Mouse (Mus musculus) forebrain, postnatal 0 days (tissue): ENCODE results near the gene Copa. TPM values are rescaled to one million over a fixed set of nuclear protein-coding genes. Genes with fewer than 3 reads are reported as not detected.

ENCODE experiments used
- ATAC-seq: fragments of 200-750 bp; cut with Nextera tagmentation; 2 replicates; pipeline ENCODE4 v1.8.0; 2017; ENCODE audit warnings: mild to moderate bottlenecking, moderate library complexity
- DNase-seq: peaks from one replicate; pipeline ENCODE4 v3.0.0-alpha.2; 2015
- H3K27ac ChIP-seq: fragments of 300-500 bp; sonication (generic); 2 replicates; pipeline ENCODE4 v1.5.1; 2014; ENCODE audit warnings: low read depth, mild to moderate bottlenecking, antibody characterized with exemption, low read length, moderate library complexity, mixed read lengths
- H3K27me3 ChIP-seq: fragments of 300-500 bp; sonication (generic); 2 replicates; pipeline ENCODE4 v1.6.1; 2014; ENCODE audit warnings: mild to moderate bottlenecking, low read length, mixed read lengths; ENCODE audit not compliant: insufficient read depth
- H3K36me3 ChIP-seq: fragments of 300-500 bp; sonication (generic); 2 replicates; pipeline ENCODE4 v1.6.1; 2014; ENCODE audit warnings: mild to moderate bottlenecking, moderate library complexity; ENCODE audit not compliant: insufficient read depth
- H3K4me1 ChIP-seq: fragments of 300-500 bp; sonication (generic); 2 replicates; pipeline ENCODE4 v1.6.1; 2014; ENCODE audit warnings: antibody characterized with exemption; ENCODE audit not compliant: insufficient read depth
- H3K4me2 ChIP-seq: fragments of 300-500 bp; sonication (generic); 2 replicates; pipeline ENCODE4 v1.6.1; 2014; ENCODE audit warnings: low read depth, mild to moderate bottlenecking, moderate library complexity
- H3K4me3 ChIP-seq: fragments of 300-500 bp; sonication (generic); 2 replicates; pipeline ENCODE4 v1.5.1; 2014; ENCODE audit warnings: low read depth, low read length, mixed read lengths
- H3K9ac ChIP-seq: fragments of 300-500 bp; sonication (generic); 2 replicates; pipeline ENCODE4 v1.6.1; 2014; ENCODE audit warnings: mild to moderate bottlenecking
- H3K9me3 ChIP-seq: fragments of 300-500 bp; sonication (generic); 2 replicates; pipeline ENCODE4 v1.6.1; 2016; ENCODE audit warnings: low read length
- CTCF ChIP-seq: sonication (generic); IDR thresholded peaks from 2 replicates; pipeline ENCODE4 v1.5.1; 2016; ENCODE audit warnings: antibody characterized with exemption, control low read depth, low read depth
- WGBS: fragments of 180-500 bp; shearing (Covaris S2); extraction: QIAGEN DNeasy Blood & Tissue Kit; methylation state at CpG from one replicate; pipeline ENCODE4 v1.1.7; 2014; 5-methylcytosine and 5-hydroxymethylcytosine counted together
- polyA plus RNA-seq: library from polyadenylated mRNA; unstranded; fragments of >200 nt; fragmentation: Nextera tagmentation; extraction: Ambion mirVana; gene quantifications from 2 replicates; pipeline ENCODE4 v1.2.1, GENCODE M21; 2015
- total RNA-seq: library from RNA; depleted of rRNA; stranded (reverse); fragments of >200 nt; gene quantifications from 2 replicates; pipeline ENCODE4 v1.2.3, GENCODE M21; 2014

Gene Copa
- total and polyA plus RNA-seq, 2 experiments from 2014 or later = 151 to 241 TPM

DNA sequence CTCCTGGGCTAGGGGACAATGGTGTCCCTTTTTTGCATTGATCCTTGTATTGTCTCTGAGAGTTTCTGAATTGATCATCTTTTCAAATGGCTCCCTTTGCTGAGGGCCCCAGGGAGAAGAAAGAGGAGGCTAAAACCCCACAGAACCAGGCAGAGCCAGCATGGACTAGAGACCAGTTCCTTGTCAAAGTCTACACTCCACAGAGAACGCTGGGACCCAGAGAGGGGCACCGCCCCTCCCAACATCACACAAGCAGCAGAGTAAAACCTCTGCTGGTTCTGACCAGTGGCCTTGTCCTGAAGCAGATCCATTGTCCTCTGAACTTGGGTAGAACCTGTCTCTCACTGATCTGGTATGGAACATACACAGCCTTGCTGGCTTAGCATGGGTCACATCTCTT lies 20.2 kb upstream of the Copa start:
- no peak for TF ChIP-seq CTCF
- DNase-seq = no peak
- H3K9me3 ChIP-seq = no peaks in the 10 kb centered on the region
- no peak for ATAC-seq
- no peak overlapping the region for H3K4me2 ChIP-seq
- H3K4me3 ChIP-seq = no peak overlapping the region
- 89% methylated on average over 2 of the region's 2 CpGs for WGBS
- peaks cover 29% of the 10 kb centered on the region for H3K36me3 ChIP-seq
- no peak overlapping the region for H3K9ac ChIP-seq
- H3K27me3 ChIP-seq = no peaks in the 10 kb centered on the region
- H3K4me1 ChIP-seq = no peaks in the 10 kb centered on the region
- H3K27ac ChIP-seq = no peak overlapping the region

DNA sequence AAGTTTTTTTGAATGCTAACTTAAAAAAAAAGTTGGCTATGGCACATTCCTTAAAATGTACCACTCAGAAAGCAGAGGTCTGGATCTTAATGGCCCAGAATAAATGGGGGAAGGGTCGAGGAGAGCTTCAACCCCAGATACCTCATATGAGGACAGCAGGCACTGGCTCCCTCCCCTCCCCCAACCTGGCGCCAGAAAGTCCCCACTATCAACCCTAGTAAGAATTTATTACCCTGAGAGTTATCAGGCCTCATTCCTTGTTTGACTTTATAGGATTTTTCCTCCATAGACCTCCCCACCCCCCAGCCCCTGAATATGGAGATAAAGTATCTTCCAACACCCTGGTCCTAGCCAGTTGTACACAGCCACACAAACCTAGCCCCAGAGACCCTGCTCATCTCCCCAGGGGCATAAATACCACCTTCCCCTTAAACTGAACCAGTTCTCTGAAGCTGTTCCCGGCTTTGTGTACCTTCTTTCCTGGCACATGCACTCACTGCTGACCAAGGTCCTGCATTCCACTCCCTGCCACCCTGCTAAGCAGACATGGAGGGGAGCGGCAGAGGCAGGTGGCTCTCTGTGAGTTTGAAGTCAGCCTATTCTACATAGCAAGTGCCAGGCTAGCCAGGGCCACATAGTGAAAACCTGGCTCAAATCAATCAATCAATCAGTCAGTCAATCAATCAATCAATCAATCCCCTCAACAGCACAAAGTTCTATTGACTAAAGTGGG lies 18.9 kb upstream of the Copa start:
- Histone ChIP-seq H3K27ac (no peak overlapping the region), H3K9ac (no peak overlapping the region), H3K36me3 (peaks cover 42% of the 10 kb centered on the region), H3K27me3 (no peaks in the 10 kb centered on the region), H3K9me3 (no peaks in the 10 kb centered on the region), H3K4me2 (no peak overlapping the region), H3K4me1 (no peaks in the 10 kb centered on the region), H3K4me3 (no peak overlapping the region)
- WGBS = 74% methylated on average over 4 of the region's 4 CpGs
- DNase-seq (no peak), ATAC-seq (no peak)
- TF ChIP-seq CTCF = no peak

DNA sequence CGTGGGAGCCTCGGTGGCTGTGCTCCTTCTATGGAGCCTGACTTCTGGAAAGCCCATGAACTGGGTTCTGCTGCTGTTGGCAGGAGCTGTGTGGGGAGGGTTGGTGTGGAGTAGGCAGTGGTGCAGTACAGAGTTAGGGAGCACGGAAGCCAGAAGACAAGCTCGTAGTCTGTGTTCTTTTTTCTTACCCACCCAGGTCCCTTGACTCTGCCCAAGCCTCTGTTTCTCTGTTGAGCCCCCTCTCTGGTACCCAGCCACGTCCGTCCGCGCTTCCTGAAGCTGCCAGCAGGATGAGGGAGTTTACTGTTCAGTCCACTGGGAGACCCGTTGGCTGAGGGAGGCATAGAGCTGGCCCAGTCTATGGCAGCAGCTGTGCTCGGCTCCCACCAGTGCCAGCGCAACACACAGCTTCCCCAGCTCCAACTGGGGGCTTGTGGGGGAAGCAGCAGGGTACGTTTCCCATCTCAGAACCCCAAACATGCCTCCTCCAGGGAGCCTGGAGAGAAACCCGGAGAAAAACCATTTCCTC lies 17.7 kb upstream of the Copa start:
- DNase-seq = peak; percentile 43
- Histone ChIP-seq H3K4me3 (no peak overlapping the region), H3K9ac (no peak overlapping the region), H3K27me3 (no peaks in the 10 kb centered on the region), H3K9me3 (no peaks in the 10 kb centered on the region), H3K36me3 (peaks cover 54% of the 10 kb centered on the region), H3K4me1 (no peaks in the 10 kb centered on the region), H3K4me2 (no peak overlapping the region), H3K27ac (no peak overlapping the region)
- TF ChIP-seq CTCF = 0 out of 2 replicates have a peak, but pooled peaks have one; percentile 10
- 53% methylated on average over 13 of the region's 13 CpGs for WGBS
- peak; percentile 87 for ATAC-seq

DNA sequence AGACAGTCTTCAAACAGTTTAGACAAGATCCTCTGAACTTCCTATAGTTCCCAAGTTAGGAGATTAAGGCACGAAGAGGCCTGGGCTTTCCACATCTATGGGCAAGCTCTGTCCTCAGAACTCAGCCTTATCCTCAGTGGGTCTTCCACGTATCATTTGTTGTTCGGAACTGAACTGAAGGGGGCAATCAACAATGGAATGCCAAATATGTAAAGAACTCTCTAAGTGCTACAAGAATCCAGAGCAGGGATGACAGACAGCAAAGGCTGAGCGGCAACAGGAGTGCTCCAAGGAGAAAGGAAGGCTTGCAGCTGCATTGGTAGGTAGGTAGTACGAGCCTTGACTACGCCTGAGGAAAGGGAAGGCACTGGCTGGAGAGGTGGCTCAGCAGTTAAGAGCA lies 12.1 kb upstream of the Copa start:
- Histone ChIP-seq H3K4me2 (no peak overlapping the region), H3K9me3 (no peaks in the 10 kb centered on the region), H3K27ac (no peak overlapping the region), H3K36me3 (peaks cover 95% of the 10 kb centered on the region), H3K9ac (no peak overlapping the region), H3K4me3 (no peak overlapping the region), H3K27me3 (no peaks in the 10 kb centered on the region), H3K4me1 (no peaks in the 10 kb centered on the region)
- TF ChIP-seq CTCF = no peak
- 84% methylated on average over 6 of the region's 6 CpGs for WGBS
- ATAC-seq (no peak), DNase-seq (no peak)

DNA sequence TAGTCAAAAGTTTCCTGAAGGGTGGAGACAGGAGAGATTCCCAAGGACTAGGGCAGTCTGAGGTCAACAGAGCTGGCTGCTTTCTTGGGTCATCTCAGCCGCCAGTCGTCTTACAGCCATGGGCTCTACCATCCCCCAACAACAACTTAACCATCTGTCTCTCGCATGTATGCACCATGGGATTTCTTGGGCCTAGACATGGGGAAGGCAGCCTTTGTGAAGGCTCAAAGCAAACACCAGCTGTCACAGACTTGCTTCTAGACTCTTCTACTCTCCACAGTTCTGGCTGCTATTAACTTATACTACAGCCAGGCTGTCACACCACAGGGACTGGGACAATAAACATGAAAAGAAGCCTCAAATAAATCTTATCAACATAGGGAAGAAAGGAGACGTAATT lies 10.8 kb upstream of the Copa start:
- H3K4me2 ChIP-seq = no peak overlapping the region
- no peak overlapping the region for H3K4me3 ChIP-seq
- no peaks in the 10 kb centered on the region for H3K27me3 ChIP-seq
- no peak overlapping the region for H3K27ac ChIP-seq
- H3K36me3 ChIP-seq = peaks cover 89% of the 10 kb centered on the region
- WGBS = 56% methylated on average over 4 of the region's 4 CpGs
- peak; percentile 86 for ATAC-seq
- no peak overlapping the region for H3K9ac ChIP-seq
- no peaks in the 10 kb centered on the region for H3K9me3 ChIP-seq
- DNase-seq = peak; percentile 27
- TF ChIP-seq CTCF = no peak
- no peaks in the 10 kb centered on the region for H3K4me1 ChIP-seq

DNA sequence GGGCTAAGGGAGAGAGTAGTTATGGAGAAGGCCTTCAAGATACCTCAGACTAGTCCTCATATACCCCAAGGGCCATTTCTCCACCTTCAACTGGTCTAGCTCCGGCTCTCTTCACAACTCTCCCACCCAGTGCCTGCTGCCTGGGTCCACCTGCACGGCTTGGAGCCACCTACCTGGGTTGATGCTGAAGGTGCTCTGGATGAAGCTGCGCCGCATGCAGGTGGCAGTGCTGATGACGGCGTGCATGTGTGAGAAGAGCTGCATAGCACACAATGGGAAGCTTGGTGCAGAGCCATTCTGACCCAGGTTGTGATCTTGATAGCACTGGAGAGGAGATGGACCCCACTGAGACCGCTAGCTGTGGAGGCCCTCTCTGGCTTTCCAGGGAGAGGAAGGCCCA lies 9.7 kb upstream of the Copa start:
- no peak for DNase-seq
- H3K9me3 ChIP-seq = no peaks in the 10 kb centered on the region
- no peak overlapping the region for H3K27ac ChIP-seq
- TF ChIP-seq CTCF = no peak
- H3K9ac ChIP-seq = no peak overlapping the region
- no peak for ATAC-seq
- H3K4me2 ChIP-seq = no peak overlapping the region
- peaks cover 79% of the 10 kb centered on the region for H3K36me3 ChIP-seq
- H3K4me1 ChIP-seq = no peaks in the 10 kb centered on the region
- WGBS = 97% methylated on average over 7 of the region's 7 CpGs
- no peak overlapping the region for H3K4me3 ChIP-seq
- no peaks in the 10 kb centered on the region for H3K27me3 ChIP-seq

DNA sequence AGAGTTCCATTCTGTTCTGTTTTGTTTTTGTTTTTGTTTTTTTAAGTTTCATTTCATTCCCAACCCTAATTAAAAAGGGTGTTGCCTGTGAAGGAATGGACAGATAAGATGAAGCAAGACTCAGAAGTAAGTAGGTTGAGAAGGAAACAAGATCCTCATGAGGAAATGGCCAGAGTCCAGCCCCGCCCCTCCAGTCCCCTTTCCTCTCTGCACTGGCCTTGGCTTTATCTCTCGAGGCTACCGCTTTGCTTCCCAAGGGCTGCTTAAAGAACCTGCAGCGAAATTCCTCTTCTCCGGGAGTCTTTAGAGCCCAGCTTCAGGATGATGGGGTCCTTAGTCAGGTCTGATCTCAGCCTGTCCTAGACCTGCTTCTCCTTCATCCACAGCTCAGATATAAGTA lies 4.3 kb upstream of the Copa start:
- peaks cover 40% of the 10 kb centered on the region for H3K36me3 ChIP-seq
- no peak overlapping the region for H3K4me2 ChIP-seq
- 80% methylated on average over 5 of the region's 5 CpGs for WGBS
- no peak overlapping the region for H3K9ac ChIP-seq
- DNase-seq = no peak
- no peaks in the 10 kb centered on the region for H3K4me1 ChIP-seq
- H3K4me3 ChIP-seq = no peak overlapping the region
- no peak overlapping the region for H3K27ac ChIP-seq
- no peak for ATAC-seq
- H3K9me3 ChIP-seq = no peaks in the 10 kb centered on the region
- H3K27me3 ChIP-seq = no peaks in the 10 kb centered on the region
- TF ChIP-seq CTCF = no peak
